Mouse (Mus musculus): ENCODE measurements around the gene Tgm1.

Gene Tgm1

DNA sequence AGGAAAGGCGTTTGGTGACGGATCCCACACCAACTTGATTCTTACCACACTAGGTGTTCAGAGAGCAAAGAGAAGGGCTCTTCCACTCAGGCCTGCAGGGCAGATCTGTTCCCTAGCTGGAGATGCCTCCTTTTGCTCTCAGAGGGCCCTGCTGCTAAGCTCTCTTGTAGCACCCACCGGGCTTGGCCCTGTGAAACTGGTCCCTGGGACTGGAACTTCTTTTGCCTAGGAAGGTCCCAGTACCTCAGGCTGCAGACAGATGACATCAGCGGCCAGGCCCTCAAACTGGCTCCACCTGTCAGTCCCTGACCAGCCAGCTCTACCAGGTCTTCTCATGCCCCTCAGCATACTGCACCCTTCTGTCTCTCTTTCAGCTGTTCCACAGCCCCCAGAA, at the start of gene Tgm1:
TSS of gene Tgm1 (minus strand) at position 198 of the 394 bp plus-strand sequence.
- DNase-seq (ENCODE audit: low spot score in 2 of 2), result no peak

DNA sequence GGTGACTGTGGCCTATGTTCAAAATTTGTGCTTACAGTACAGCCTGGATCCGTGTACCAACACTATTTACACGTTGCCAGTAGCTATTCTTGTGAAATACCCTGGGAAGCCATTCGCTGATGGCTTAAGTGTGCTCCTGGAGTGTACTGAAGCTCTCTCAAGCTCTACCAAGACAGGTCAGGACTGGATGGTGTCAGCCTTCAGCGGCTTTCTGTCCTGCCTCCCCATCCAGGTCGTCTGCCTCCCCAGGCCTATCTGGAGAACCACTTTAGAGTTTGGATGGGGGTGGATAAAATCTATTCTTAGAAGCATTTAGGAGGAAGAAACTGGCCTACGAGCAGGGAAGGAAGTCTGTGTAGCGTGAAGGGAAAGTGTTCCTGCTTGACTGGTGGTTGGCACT, 49.4 kb upstream of the Tgm1 start:
- no peak for DNase-seq (ENCODE audit: low spot score in 2 of 2)

DNA sequence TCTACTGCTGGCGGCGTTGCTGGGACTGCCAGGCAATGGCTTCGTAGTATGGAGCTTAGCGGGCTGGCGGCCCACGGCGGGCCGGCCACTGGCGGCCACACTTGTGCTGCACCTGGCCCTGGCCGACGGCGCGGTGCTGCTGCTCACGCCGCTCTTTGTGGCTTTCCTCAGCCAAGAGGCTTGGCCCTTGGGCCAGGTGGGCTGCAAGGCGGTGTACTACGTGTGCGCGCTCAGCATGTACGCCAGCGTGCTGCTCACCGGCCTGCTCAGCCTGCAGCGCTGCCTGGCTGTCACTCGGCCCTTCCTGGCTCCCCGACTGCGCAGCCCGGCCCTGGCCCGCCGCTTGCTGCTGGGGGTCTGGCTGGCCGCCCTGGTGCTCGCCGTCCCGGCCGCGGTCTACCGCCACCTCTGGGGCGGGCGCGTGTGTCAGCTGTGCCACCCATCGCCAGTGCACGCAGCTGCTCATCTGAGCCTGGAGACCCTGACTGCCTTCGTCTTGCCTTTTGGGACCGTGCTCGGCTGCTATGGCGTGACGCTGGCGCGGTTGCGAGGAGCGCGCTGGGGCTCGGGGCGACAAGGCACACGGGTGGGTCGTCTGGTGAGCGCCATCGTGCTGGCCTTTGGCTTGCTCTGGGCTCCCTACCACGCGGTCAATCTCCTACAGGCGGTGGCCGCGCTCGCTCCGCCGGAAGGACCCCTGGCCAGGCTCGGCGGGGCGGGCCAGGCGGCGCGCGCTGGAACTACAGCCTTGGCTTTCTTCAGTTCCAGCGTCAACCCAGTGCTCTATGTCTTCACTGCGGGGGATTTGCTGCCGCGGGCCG, 48.5 kb upstream of the Tgm1 start:
- peak in 1 of 2 experiments; percentile 56 for DNase-seq (ENCODE audit: low spot score in 2 of 2)

DNA sequence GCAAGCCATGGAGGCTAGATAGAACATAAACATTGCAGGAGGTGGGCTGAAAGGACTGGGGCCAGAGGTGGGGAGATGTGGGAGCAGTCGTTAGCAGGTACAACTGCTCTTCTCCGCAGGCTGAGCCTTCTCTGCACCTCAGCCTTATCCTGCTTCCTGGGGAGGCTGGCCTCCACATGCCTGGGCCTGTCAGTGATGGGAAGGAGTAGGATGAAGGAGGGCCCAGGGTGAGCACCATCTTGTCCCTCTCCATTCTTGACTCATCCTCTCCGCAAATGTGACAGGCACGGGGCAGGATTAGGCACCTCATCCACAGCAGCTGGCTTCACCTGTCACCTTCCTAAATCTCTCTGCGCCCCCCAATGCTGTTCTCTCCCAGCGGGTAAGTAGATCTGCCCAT, 47.4 kb upstream of the Tgm1 start, which contains the start of gene Ltb4r2:
TSS of gene Ltb4r2 (plus strand) at position 266 of the 400 bp plus-strand sequence.
- no peak for DNase-seq (ENCODE audit: low spot score in 2 of 2)

DNA sequence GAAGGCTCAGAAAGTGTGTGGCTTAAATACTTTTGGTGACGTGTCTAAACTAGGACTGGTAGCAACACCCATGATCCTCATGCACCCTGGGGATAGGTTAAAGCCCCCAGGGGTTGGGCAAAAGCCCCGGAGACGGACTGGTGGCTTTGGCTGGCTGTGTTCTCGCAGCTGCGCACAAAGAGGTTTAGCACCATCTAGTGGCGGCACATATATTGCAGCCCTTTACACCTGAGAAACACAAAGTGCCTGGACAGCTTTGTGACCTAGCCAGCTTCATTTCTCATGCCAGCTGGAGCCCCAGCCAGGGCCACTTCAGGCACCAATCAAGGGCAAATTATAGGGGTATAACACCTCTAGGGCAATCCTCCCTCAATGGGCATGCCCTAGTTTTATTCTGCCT, 46.4 kb upstream of the Tgm1 start:
- peak; percentile 54 to 77 for DNase-seq (ENCODE audit: low spot score in 2 of 2)

DNA sequence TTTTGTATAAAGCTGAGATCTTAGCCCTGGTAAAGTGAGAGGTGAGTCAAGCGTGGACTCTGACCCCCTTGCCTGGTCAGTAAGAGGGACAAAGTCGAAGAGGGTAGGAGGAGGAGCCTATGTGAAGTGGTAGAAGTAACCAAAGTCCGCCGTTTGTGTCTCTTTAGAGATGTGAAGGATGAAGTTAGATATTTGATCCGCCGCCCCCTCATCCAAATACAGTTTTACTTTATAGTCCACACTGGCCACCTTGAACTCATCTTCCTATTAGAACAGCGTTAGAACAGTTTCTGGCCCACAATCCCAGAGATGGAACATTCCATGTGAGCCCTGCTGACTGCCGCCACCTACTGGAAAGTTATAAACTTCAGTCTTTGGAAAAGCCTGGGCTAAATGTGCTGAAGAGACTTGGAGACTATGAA, 44.6 kb upstream of the Tgm1 start, which contains the start of gene Cideb:
TSS of gene Cideb (minus strand) at position 96 of the 422 bp plus-strand sequence.
- DNase-seq (ENCODE audit: low spot score in 2 of 2), result no peak

DNA sequence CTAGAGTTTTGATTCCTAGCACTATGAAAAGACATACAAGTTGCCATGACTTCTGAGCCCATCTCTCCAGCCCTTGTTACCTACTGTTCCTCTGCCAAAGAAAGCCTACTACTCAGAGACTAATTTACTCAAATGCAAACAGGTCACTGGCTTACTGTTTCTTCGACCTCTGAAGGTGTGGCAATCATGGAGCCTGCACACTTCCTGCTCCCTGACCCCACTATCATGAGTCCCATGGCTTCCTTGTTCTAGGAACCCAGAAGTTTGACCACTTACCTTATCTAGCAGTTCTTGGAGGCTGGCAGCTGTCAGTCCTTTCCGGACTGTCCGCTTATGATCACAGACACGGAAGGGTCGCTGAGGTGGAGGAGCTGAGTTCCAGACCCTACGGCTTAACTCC, 43.8 kb upstream of the Tgm1 start:
- DNase-seq (ENCODE audit: low spot score in 2 of 2), result no peak

DNA sequence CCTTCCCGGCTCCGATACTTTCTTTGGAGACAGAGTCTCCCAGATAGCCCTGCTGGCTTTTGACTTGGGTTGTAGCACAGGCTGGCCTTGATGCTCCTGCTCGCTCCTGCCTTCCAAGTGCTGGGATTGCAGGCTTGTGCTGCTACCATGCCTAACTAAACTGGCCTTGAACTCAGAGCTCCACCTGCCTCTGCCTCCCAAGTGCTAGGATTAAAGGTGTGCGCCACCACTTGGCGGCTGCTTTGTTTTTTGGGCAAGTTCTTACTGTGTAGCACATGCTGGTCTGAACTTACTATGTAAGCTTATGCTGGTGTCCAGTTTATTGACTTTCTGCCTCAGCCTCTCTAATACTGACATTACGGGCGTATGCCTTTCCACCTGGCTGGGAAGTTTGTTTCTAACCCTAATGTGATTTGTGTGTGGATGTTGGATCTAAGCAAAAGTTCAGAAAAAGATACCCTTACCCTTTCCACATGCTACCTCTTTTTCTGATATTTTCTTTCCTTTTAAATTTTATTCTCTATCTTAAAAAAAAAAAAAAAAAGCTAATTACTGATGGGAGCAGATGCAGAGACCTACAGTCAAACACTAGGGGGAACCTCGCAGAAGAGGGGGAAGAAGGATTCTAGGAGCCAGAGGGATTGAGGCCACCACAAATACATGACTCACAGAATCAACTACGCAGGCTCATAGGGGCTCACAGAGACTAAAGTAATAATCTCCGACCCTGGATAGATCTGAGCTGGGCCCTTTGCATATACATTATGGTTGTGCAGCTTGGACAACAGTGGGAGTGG, 33.5 kb upstream of the Tgm1 start:
- no peak for DNase-seq (ENCODE audit: low spot score in 2 of 2)

DNA sequence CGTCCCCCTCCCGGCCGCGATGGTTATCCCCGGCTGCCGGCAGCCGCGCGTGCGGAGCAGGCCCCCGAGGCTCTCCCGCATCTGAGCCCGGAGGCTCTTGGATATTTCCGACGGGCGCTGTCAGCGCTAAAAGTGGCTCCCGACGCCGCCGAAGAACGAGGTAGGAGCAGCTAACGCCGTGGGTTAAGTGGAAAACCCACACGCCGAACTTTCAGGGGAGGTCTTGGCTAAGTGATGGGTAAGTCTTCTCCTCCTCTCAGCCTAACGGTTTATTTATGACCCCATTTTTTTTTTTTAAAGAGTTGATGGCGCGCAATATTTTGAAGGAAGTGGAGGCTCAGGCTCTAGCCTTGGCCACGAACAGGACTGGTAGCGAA, 32.1 kb upstream of the Tgm1 start:
- DNase-seq (ENCODE audit: low spot score in 2 of 2), result no peak

DNA sequence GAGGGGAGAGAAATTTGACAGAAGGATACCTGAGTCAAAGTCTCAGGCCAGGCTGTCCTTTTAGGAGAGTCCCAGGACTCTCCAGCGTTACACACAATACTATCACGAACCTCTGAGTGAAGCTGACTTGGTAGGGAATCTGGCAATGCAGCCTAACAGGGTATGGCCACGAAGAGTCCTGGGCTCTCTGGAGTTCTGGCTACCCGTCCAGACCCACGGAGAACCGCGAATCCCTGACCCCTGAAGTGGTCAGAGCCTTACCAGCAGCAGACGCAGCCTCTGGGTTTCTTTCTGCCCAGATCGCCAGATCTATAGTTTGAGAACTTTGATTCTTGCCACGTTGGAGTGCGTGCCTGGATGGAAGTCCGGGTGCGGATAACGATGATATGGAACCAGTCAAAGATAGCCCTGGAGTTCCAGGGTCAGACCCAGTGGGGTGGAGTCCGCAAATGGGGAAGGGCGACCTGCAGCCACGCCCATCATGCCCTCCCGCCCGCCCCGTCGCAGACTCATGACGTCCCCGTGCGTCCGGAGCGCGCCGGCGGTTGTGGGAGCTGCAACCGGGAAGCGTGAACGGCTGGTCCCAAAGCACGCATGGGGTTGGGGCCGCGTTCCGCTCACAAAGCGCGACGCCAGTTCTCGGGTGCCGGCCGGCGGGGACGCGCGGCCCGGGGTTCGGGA, 31.6 kb upstream of the Tgm1 start, which contains the start of the genes Dhrs1 and Nop9:
TSS of gene Dhrs1 (minus strand) at position 511 of the 681 bp plus-strand sequence.
TSS of gene Nop9 (plus strand) at position 514 of the 681 bp plus-strand sequence.
- peak; percentile 72 to 86 for DNase-seq (ENCODE audit: low spot score in 2 of 2)

DNA sequence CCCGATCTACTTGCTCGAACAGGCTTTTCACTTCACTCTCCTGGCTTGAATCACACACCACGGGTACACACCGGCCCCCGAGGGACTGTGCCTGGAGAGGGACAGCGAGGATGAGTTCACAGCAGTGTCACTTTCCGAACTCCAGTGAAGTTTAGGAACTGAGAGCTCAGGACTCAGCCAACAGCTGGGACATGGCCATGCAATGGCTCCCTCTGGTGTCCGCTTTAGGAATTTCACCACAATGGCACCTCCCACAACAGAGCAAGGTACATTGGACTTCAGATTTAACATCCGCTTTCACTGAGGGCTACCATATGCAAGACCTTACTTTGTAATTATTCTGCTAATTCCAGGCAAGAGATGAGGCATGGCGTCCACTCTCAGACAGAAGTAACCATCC, 30.0 kb upstream of the Tgm1 start:
- peak; percentile 57 to 82 for DNase-seq (ENCODE audit: low spot score in 2 of 2)

DNA sequence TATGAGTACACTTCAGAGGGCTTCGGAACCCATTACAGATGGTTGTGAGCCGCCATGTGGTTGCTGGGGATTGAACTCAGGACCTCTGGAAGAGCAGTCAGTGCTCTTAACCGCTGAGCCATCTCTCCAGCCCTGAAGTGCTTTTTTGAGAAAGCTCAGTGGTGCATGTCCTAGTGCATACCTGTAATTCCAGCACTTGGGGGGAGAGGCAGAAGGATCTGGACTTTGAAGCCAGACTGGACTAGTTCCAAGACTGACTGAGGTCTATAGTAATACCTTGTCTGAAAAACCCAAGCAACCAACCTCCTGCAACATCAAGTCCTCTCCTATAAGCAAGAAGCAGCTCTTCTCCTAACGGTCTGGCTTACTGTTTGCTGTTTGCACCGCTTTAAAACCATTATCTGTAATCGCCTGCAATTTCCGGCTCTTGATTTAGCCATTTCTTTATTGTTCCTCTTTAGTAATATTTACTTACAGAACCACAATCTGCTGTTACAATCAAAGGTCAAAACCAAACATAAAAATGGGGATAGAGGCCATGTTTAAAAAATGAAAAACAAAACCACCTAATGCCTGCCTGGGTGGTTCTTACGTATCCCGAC, 23.5 kb upstream of the Tgm1 start:
- DNase-seq (ENCODE audit: low spot score in 2 of 2), result no peak

DNA sequence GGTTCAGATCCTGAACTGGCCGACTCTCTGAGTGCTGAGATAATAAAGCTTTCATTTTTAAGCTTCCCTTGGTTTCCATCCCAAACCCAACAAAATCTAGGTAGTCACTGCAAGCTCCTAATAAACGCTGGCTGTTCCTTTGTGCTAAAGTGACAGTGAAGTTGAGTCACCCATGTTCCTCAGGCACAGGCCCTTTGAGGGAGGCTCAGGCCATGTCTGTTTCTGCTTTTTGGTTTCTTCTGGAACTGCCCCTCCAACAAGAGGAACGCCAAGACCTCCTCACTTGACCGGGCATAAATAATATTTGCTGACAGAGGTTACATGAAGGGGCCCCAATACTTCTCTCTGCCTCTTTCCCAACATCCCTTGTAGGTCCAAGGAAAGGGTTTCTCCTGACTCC, 22.0 kb upstream of the Tgm1 start:
- DNase-seq (ENCODE audit: low spot score in 2 of 2), result no peak

DNA sequence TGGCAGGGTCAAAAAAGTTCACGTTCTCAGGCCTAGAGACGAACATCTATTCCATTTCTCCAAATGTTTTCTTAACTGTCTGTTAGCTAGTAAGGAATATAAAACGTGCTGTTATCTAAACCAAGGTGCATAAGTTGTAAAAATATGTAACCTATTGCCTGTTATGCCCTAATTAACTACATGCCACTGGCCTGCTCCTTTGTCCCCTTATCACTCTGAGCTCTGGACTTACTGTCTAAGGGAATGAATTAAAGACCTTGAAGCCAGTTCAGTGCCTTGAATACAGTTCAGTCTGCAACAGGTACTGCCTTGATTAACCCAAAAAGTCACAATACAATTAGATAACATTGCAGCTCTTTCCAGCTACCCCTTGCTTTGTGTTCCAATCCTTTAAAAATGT, 21.6 kb upstream of the Tgm1 start:
- no peak for DNase-seq (ENCODE audit: low spot score in 2 of 2)

DNA sequence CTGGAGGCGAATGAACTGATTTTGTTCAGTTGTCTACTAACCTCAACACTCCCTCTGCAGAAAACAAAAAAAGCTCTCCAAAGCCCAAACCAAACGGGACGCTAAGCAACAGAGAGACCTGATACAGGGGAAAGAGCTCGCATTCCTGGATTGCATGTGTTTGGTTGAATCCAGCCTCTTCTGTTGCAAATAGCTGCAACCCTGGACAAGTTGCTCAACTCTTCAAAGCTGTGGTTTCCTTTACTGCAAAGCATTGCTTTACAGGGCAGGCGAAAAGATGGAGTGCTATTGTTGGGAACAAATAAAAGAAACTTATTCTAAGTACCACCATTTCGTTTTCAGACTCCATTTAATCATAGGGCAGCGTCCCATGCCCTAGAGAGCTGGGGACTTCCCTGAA, 21.1 kb upstream of the Tgm1 start:
- DNase-seq (ENCODE audit: low spot score in 2 of 2), result no peak

DNA sequence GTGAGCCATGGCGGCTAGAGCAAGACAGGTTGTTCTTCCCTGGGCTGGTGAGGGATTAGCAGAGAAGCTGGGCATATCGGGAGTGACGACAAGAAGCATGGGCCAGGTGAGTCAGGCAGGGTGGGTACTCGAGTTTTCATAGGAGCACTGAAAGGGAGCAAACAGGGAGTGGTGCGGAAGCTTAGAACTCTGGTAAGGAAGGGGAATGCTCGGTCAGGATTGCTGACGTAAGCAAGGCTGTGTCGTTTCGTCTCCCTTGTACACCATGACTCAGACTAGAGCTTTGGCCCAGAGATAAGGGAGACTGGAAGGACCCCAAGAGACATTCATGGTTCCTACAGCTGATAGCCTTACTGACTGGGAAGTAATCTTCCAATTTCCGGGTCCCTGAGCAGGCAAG, 20.2 kb upstream of the Tgm1 start:
- no peak for DNase-seq (ENCODE audit: low spot score in 2 of 2)

DNA sequence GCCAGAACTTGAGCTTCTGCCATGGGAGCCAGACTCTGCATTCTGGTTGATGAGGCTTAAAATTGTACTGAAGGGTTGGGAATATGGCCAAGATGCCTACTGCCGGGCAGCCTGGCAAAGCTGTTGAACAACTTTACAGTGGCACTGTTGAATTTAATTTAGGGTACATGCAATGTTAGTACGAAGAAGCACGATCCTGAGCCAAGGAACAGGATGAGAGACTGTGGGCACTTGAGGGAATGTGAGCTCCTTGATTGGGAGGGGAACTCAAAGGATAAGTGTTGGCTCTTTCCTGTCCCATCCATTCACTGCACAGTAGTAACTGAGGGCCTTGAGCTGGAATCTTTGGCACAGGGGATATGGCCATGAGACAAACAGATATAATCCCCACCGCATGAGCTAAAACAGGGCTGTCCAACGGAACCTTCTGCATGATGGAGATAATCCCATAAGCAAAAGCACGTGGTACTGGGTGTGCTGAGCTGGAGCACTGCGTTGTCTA, 16.9 kb upstream of the Tgm1 start:
- no peak for DNase-seq (ENCODE audit: low spot score in 2 of 2)

DNA sequence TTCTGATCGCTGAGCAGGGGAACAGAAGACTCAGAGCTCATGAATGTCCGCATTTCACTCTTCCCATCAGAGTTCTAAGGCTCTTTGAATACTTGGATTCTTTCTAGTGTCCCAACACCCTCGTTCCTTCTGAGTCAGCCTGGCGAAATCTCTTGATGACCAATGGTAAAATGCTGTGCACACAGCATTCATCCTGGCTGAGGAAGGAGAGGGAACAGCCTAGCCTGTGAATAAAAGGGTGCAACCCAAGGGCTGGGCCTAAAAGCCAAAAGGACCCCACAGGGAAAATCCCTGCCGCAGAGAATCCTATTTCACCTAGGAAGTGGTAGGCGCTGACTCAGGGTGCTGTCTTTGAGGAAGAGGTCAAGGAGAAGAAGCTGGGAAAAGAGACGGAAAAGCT, 16.4 kb upstream of the Tgm1 start:
- no peak for DNase-seq (ENCODE audit: low spot score in 2 of 2)

DNA sequence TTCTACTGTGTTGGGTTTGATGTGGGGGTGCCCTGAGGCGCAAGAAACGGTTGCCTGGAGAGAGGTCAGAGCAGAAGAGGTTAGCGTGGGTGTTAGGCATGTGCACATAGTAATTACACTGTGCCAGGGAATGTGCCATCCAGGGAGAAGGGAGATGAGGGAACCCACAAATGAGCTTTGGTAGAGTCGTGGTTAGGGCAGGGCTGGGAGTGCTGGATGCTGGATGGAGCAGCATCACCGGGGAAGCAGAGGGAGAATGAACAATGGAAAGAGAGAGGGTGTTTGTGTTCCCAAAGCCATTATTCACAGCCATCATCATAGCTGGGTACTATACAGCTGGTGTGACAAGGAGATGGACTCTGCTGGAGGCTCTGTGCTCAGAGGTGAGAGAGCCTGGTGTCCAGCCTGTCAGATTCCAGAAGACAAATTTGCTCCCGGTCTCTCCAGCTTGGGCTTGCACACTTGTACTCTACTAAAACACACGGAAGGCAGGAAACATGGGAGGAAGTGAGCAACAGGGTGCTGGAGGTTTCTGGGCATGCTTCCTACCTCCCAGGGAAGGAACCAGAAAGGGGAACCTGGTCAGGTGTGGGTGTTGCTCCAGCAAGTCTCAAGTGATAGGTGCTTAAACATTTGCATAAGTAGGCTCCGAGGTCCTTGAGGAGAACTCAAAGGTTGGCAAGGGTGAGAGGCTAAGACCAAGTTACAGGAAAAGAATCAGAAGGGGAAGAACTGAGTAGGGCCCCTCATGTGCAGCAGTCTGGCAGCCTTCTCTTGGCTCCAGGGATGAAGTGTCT, 14.4 kb upstream of the Tgm1 start:
- no peak for DNase-seq (ENCODE audit: low spot score in 2 of 2)

DNA sequence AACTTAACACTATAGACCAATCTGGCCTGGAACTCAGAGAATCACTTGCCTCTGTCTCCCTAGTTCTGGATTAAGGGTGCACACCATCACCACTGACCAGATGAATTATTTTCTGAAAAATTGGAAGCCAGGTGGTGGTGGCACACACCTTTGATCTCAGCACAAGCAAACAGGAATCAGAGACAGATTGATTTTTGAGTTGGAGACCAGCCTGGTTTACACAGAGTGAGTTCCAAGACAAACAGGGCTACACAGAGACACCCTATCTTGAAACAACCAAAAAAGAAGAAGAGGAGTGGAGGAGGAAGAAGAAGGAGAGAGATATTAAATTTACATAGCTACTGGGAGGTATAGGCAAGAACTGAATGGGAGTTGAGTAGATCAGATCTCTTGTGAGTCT, 12.5 kb upstream of the Tgm1 start:
- DNase-seq (ENCODE audit: low spot score in 2 of 2), result no peak

DNA sequence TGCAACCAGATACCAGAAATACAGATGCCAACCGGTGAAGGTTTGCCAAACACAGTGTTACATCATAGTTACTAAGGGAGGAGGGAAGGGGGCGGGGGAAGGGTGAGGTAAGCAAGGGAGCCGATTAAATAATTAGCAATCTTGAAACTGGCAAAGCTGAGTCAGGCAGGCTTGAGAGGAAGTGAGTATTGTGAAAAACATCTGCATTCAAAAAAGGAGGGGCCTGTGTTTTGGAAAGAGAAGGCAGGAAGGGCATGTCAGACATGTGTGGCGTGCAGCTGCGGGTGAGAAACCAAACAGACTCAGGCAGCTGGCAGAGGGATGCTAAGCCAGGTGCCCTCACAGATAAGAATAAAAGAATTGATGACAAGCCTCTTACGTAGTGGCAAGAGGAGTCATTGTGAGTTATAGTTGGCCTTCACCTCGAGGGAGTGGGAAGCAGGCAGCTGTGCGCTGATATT, 10.7 kb upstream of the Tgm1 start:
- no peak for DNase-seq (ENCODE audit: low spot score in 2 of 2)

Data from frontal cortex, postnatal 10 days (tissue).